Mouse (Mus musculus) midbrain, embryonic 16.5 days (tissue): ENCODE data around the gene Gars. TPM values are rescaled to one million over a fixed set of nuclear protein-coding genes. Genes with fewer than 3 reads are reported as not detected.

ENCODE experiments used
- ATAC-seq: fragments of 200-750 bp; cut with Nextera tagmentation; 2 replicates; pipeline ENCODE4 v1.8.0; 2017; ENCODE audit warnings: moderate TSS enrichment
- H3K27ac ChIP-seq: fragments of 300-500 bp; sonication (generic); 2 replicates; pipeline ENCODE4 v1.5.1; 2014; ENCODE audit warnings: mild to moderate bottlenecking, low read length, mixed read lengths
- H3K27me3 ChIP-seq: fragments of 300-500 bp; sonication (generic); 2 replicates; pipeline ENCODE4 v1.6.1; 2014; ENCODE audit warnings: low read depth, low read length, mixed read lengths; ENCODE audit not compliant: control insufficient read depth, insufficient read depth
- H3K36me3 ChIP-seq: fragments of 300-500 bp; sonication (generic); 2 replicates; pipeline ENCODE4 v1.6.1; 2014; ENCODE audit warnings: mild to moderate bottlenecking, low read length, moderate library complexity, mixed read lengths; ENCODE audit not compliant: control insufficient read depth, insufficient read depth
- H3K4me1 ChIP-seq: fragments of 300-500 bp; sonication (generic); 2 replicates; pipeline ENCODE4 v1.6.1; 2014; ENCODE audit warnings: mild to moderate bottlenecking, low read length, mixed read lengths; ENCODE audit not compliant: control insufficient read depth, insufficient read depth
- H3K4me2 ChIP-seq: fragments of 300-500 bp; sonication (generic); 2 replicates; pipeline ENCODE4 v1.6.1; 2014; ENCODE audit warnings: mild to moderate bottlenecking, low read length, mixed read lengths
- H3K4me3 ChIP-seq: fragments of 300-500 bp; sonication (generic); 2 replicates; pipeline ENCODE4 v1.5.1; 2014; ENCODE audit warnings: low read depth, mild to moderate bottlenecking, low read length, moderate library complexity, mixed read lengths
- H3K9ac ChIP-seq: fragments of 300-500 bp; sonication (generic); 2 replicates; pipeline ENCODE4 v1.6.1; 2014; ENCODE audit warnings: low read depth, low read length, mixed read lengths
- H3K9me3 ChIP-seq: fragments of 300-500 bp; sonication (generic); replicated peaks from 2 replicates; pipeline ENCODE4 v1.6.1; 2014; ENCODE audit warnings: mild to moderate bottlenecking, low read length, mixed read lengths; ENCODE audit not compliant: control insufficient read depth, poor library complexity, severe bottlenecking
- WGBS: fragments of 180-500 bp; shearing (Covaris S2); extraction: QIAGEN DNeasy Blood & Tissue Kit; methylation state at CpG from one replicate; pipeline ENCODE4 v1.1.7; 2014; 5-methylcytosine and 5-hydroxymethylcytosine counted together
- polyA plus RNA-seq: library from polyadenylated mRNA; unstranded; fragments of >200 nt; fragmentation: Nextera tagmentation; extraction: Ambion mirVana; gene quantifications from 2 replicates; pipeline ENCODE4 v1.2.1, GENCODE M21; 2015

The Gars gene
- polyA plus RNA-seq, 1 experiment from 2014 or later, result 225 TPM

GRCm38 (mm10) chr6:55045326-55045725 lies 7.5 kb downstream of the Gars start:
- ATAC-seq, result no peak
- H3K4me3 ChIP-seq, result no peak overlapping the region
- H3K4me2 ChIP-seq, result no peak overlapping the region
- H3K9me3 ChIP-seq, result no peaks in the 10 kb centered on the region
- H3K36me3 ChIP-seq, result peaks cover 14% of the 10 kb centered on the region
- no peak overlapping the region for H3K27ac ChIP-seq
- H3K9ac ChIP-seq, result no peak overlapping the region
- 70% methylated on average over 1 of the region's 1 CpGs for WGBS
- peaks cover 8% of the 10 kb centered on the region for H3K4me1 ChIP-seq
- H3K27me3 ChIP-seq, result no peaks in the 10 kb centered on the region

DNA sequence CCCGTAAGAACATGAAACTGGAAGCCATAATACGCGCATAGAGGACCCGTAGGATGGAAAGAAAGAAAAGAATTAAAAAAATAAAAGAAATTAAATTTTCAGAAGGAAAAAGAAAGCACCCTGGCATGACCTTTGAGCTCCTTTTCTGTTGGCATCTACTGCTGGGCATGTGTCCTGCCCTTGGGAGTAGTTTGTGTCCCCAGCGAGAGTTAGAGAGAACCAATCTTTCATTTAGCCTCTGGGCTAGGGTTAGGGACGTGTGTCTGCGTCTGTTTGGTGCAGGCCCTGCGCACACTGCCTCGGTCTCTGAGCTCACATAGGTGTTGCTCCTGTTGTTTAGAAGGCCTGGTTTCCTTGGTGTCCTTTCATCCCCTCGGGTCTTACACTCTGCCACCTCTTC lies 11.4 kb downstream of the Gars start:
- Histone ChIP-seq H3K36me3 (peaks cover 37% of the 10 kb centered on the region), H3K27ac (no peak overlapping the region), H3K4me1 (peaks cover 3% of the 10 kb centered on the region; the same call in 1 of the 2 replicates), H3K9ac (no peak overlapping the region), H3K4me2 (no peak overlapping the region), H3K27me3 (no peaks in the 10 kb centered on the region), H3K4me3 (no peak overlapping the region), H3K9me3 (no peaks in the 10 kb centered on the region)
- no peak for ATAC-seq
- 94% methylated on average over 10 of the region's 10 CpGs for WGBS

DNA sequence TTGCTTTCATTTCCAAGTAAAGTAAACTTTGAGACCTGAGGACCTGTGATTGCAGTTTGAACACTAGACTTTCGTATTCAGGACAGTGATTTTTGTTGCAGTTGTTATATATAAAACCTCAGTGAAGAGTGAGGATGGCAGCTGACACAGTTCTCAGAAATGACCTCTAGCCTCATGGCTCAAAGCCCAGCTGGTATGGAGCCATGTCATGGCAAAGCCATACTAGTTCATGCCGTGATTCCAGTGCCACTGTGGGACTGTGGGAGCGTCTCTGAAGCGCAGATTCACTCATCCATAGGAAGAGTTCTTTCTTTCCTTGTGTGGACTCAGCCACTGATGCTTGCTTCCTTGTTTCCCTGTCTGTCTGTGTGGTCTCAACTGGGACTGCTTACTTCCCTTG lies 16.7 kb downstream of the Gars start:
- Histone ChIP-seq H3K4me2 (no peak overlapping the region), H3K4me1 (no peaks in the 10 kb centered on the region), H3K27me3 (no peaks in the 10 kb centered on the region), H3K9me3 (no peaks in the 10 kb centered on the region), H3K27ac (no peak overlapping the region), H3K4me3 (no peak overlapping the region), H3K9ac (no peak overlapping the region), H3K36me3 (peaks cover 51% of the 10 kb centered on the region)
- no peak for ATAC-seq
- 92% methylated on average over 4 of the region's 4 CpGs for WGBS

DNA sequence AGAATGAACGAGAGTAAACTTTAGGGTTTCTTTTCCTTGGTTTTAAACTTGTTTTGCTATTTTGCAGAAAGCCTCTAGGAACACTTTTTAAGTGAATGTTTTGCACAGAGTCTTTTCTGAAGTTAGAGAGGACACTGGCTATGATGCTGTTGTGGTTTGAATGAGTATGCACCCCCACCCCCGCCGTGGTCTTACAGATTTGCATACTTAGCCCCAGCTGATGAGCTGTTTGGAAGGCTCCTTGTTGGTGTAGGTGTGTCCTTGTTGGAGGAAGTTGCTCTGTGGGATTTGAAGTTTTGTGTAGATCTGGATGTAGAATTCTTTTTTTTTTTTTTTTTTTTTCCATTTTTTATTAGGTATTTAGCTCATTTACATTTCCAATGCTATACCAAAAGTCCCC lies 19.6 kb downstream of the Gars start:
- H3K9ac ChIP-seq, result no peak overlapping the region
- H3K4me3 ChIP-seq, result no peak overlapping the region
- WGBS, result 93% methylated on average over 3 of the region's 3 CpGs
- H3K4me2 ChIP-seq, result no peak overlapping the region
- H3K27ac ChIP-seq, result no peak overlapping the region
- no peaks in the 10 kb centered on the region for H3K27me3 ChIP-seq
- no peak for ATAC-seq
- no peaks in the 10 kb centered on the region for H3K9me3 ChIP-seq
- H3K4me1 ChIP-seq, result no peaks in the 10 kb centered on the region
- peaks cover 49% of the 10 kb centered on the region for H3K36me3 ChIP-seq

DNA sequence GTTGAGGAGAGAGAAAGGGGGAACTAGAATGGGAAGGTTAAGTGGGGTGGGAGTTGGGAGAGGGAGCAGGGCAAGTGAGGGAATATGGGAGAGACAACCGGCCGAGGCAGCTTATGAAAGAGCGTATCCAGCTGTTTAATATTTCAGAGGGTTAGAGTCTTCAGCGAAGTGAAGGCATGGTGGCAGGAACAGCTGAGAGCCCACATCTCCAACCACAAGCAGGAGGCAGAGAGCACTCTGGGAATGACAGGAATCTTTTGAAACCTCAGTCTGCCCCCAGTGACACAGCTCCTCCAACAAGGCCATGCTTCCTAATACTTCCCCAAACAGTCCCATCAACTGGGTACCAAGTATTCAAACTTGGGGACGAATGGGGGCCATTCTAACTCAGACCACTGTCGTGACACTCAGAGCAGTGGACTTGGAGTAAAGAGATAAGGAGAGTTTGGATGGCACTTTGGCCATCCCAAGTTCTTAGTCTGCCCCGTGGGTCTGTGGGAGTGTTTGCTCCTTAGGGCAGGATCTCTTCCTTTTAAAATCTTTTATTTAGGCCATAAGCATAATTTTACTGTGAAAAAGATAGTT lies 22.5 kb downstream of the Gars start:
- Histone ChIP-seq H3K36me3 (peaks cover 46% of the 10 kb centered on the region), H3K4me2 (no peak overlapping the region), H3K9me3 (no peaks in the 10 kb centered on the region), H3K27ac (no peak overlapping the region), H3K9ac (no peak overlapping the region), H3K4me3 (no peak overlapping the region), H3K4me1 (no peaks in the 10 kb centered on the region), H3K27me3 (no peaks in the 10 kb centered on the region)
- no peak for ATAC-seq
- WGBS, result 95% methylated on average over 7 of the region's 7 CpGs

GRCm38 (mm10) chr6:55061328-55061727 lies 23.5 kb downstream of the Gars start:
- Histone ChIP-seq H3K4me1 (no peaks in the 10 kb centered on the region), H3K27me3 (no peaks in the 10 kb centered on the region), H3K36me3 (peaks cover 41% of the 10 kb centered on the region), H3K4me3 (no peak overlapping the region), H3K9me3 (no peaks in the 10 kb centered on the region), H3K9ac (no peak overlapping the region), H3K27ac (no peak overlapping the region), H3K4me2 (no peak overlapping the region)
- ATAC-seq, result no peak
- WGBS, result 94% methylated on average over 11 of the region's 11 CpGs

DNA sequence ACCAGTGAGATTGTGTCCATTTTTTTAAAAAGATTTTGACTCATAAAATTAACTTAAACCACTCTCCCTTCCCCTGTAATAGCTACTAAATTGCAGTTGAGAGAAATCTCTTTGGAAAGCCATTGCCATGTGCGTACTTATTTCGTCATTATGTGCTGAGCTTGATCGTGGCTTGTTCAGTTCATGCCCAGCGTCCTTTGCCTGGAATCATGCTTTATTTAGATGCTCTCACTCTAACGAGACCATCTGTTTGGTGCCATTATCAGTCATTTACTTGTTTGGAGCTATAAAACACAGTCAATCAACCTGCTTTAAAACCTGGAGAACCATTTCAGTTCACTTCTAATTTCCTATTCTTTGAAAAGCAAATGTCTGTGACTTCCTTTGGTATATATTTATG lies 24.4 kb downstream of the Gars start:
- no peak for ATAC-seq
- Histone ChIP-seq H3K27me3 (no peaks in the 10 kb centered on the region), H3K9ac (no peak overlapping the region), H3K4me2 (no peak overlapping the region), H3K4me1 (no peaks in the 10 kb centered on the region), H3K27ac (no peak overlapping the region), H3K9me3 (no peaks in the 10 kb centered on the region), H3K4me3 (no peak overlapping the region), H3K36me3 (peaks cover 40% of the 10 kb centered on the region)
- 87% methylated on average over 5 of the region's 5 CpGs for WGBS

- Histone ChIP-seq H3K36me3 (peaks cover 51% of the 10 kb centered on the region), H3K4me3 (no peak overlapping the region), H3K27me3 (no peaks in the 10 kb centered on the region), H3K9me3 (no peaks in the 10 kb centered on the region), H3K4me1 (no peaks in the 10 kb centered on the region), H3K9ac (no peak overlapping the region), H3K27ac (no peak overlapping the region), H3K4me2 (no peak overlapping the region)
- 92% methylated on average over 9 of the region's 9 CpGs for WGBS
- no peak for ATAC-seq
These were observed 26.1 kb downstream of the Gars start for GRCm38 (mm10) chr6:55063793-55064476.

GRCm38 (mm10) chr6:55064477-55064827 lies 26.6 kb downstream of the Gars start:
- no peaks in the 10 kb centered on the region for H3K27me3 ChIP-seq
- no peaks in the 10 kb centered on the region for H3K9me3 ChIP-seq
- no peak overlapping the region for H3K4me2 ChIP-seq
- H3K4me1 ChIP-seq, result no peaks in the 10 kb centered on the region
- peaks cover 51% of the 10 kb centered on the region for H3K36me3 ChIP-seq
- no peak overlapping the region for H3K27ac ChIP-seq
- H3K4me3 ChIP-seq, result no peak overlapping the region
- 97% methylated on average over 7 of the region's 7 CpGs for WGBS
- no peak for ATAC-seq
- no peak overlapping the region for H3K9ac ChIP-seq
